Mouse (Mus musculus): Measurements from ENCODE around the gene Maip1. TPM values are rescaled to one million over a fixed set of nuclear protein-coding genes. Genes with fewer than 3 reads are reported as not detected.

Gene Maip1
- 10 to 100 TPM; 10.8 to 10.9 TPM for total RNA-seq (2021)

- peak; percentile 67 for DNase-seq (ENCODE audit: low spot score)
- intact Hi-C loops (cut with DNase I), result no loop called here
Observed at GRCm38 (mm10) chr1:57406187-57407151, at the start of gene Maip1, which contains the start of gene Tyw5. Gene Maip1 (plus strand): TSS chr1:57406328. Gene Tyw5 (minus strand): TSS chr1:57407101.

DNA sequence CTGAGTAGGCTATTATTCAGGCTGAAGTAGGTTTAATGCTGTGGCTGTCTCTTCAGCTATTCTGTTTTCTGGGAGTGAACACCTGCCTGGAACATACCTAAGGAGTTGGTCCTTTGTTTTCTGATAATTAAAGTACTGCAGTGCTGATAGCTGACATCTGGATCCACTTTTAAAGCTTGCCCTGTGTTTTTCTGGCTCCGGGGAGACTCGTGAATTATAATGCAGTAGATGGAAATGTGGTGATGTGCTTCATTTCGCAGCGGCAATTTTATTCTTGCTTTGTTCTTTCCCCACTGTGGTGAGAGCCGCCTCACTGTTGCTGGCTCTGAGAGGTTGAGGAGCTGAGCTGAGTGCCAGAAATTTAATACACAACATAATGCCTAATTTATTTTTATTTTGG, 47.6 kb upstream of the Maip1 start:
- no peak for DNase-seq (ENCODE audit: low spot score)
- intact Hi-C loops (cut with DNase I), result no loop called here

DNA sequence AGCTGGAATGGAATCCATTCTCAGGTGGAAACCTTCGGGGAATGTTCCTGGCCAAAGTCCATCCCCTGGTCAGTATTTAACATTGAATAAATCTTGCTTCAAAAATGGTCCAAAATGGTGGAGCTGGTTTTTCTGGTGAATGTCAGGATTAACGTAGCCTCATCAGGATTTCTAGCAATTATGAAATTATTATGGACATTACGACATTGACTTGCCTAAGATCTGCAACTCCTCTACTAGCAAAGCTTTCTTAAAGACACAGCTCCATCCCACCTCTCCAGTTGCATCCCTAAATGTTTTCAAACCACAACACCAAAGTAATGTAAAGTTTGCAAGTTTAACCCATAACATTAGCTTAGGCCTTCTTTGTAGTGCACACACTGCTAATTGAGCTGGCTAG, 38.7 kb upstream of the Maip1 start:
- intact Hi-C loops (cut with DNase I), result no loop called here
- DNase-seq (ENCODE audit: low spot score), result no peak

DNA sequence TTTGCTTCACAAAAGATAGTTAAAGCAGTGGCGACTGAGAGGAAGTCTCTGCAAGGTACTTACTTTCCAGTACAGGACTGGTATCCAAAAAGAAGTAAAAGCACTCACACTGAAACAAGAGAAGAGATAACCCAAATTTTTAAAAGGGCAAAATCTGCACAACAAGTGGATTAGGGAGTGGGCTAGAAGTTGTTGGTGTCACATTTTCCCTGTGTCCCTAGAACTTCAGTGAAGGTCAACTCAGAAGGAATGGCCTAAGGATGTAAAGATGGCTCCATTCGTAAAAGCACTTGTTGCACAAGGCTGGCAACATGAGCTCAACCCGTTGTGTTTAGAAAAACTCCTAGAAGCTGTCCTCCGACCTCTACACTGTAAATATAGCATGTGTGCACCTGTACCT, 37.0 kb upstream of the Maip1 start:
- DNase-seq (ENCODE audit: low spot score), result no peak
- intact Hi-C loops (cut with DNase I), result no loop called here

DNA sequence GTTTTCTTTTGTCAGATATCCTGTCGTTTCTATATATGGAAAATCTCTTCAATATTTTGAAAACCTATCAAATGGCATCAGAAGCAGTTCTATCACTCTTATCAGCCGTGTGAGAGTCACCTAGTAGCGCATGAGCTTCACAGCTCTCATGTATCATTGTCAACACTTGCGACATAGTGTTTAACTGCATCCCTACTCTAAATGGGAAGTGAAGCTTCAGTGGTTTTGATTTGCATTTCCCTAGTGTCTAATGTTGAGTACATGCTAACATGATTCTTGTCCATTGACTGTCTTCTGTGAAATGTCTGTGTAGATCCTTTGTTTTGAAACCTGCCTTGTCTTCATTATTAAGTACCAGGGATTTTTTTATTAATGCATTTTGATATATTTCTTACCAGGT, 35.7 kb upstream of the Maip1 start:
- no peak for DNase-seq (ENCODE audit: low spot score)
- intact Hi-C loops (cut with DNase I), result no loop called here

DNA sequence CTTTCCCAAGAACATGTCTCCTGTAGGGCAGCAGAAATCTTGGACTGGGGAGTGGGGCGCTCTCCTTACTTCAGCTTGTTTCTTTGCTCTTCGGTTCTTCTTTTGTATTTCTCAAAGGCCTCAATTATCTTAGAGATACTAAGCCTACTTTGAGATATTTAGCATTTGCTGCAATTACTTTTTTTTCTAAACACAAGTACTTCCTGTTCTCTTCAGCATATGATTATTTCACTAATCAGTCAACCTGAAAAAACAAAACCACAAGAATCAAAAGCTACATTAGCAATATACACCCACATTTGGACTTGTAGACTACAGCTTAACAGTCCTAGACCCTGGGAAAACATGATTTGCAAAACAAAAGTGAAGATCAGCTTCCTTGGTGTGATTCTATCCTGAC, 30.9 kb upstream of the Maip1 start:
- no peak for DNase-seq (ENCODE audit: low spot score)
- intact Hi-C loops (cut with DNase I), result no loop called here

DNA sequence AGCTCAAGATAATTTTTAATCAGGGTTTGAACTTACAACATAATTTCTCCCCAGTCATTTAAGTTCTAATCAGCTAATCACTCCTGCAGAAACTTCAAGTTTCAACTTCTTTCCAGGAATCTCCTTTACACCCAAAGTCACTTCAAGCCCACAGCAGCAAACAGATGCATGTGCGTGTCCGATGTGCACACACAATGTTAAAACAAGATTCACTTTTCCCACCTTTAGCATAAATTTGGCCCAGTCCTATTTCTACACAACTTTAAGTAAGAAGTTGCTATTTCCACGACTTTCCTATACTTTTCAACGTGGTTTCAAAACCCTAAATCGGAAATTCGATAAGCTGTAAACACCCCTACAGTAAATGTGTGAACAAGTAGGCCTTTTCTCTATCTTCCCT, 29.3 kb upstream of the Maip1 start:
- DNase-seq (ENCODE audit: low spot score), result no peak
- intact Hi-C loops (cut with DNase I), result no loop called here

GRCm38 (mm10) chr1:57377376-57378341, 28.5 kb upstream of the Maip1 start, which contains the start of gene 1700066M21Rik:
Gene 1700066M21Rik (plus strand): TSS chr1:57377620.
- intact Hi-C loops (cut with DNase I), result no loop called here
- DNase-seq (ENCODE audit: low spot score), result peak; percentile 88

GRCm38 (mm10) chr1:57386519-57386918, 19.6 kb upstream of the Maip1 start:
- DNase-seq (ENCODE audit: low spot score), result no peak
- intact Hi-C loops (cut with DNase I), result no loop called here

DNA sequence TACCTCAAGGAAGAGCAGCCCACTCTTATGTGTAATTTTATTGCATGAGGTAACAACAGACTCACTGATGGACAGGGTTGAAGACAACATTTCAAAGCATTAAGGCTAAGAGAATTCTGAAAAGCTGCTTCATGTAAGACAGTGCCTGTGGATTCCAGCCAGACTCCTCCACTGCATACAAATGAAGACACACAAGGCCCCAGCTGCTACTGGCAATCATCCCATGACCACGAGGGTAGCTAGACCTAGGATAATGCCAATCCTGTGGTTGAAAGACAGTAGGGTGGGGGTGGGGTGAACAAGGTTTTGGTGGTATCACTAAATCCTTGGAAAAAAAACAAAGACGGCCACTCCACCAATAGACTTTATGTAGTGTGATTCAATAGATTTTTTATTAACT, 18.3 kb upstream of the Maip1 start:
- DNase-seq (ENCODE audit: low spot score), result no peak
- intact Hi-C loops (cut with DNase I), result no loop called here

GRCm38 (mm10) chr1:57388402-57389155, 17.5 kb upstream of the Maip1 start:
- intact Hi-C loops (cut with DNase I), result no loop called here
- DNase-seq (ENCODE audit: low spot score), result no peak

DNA sequence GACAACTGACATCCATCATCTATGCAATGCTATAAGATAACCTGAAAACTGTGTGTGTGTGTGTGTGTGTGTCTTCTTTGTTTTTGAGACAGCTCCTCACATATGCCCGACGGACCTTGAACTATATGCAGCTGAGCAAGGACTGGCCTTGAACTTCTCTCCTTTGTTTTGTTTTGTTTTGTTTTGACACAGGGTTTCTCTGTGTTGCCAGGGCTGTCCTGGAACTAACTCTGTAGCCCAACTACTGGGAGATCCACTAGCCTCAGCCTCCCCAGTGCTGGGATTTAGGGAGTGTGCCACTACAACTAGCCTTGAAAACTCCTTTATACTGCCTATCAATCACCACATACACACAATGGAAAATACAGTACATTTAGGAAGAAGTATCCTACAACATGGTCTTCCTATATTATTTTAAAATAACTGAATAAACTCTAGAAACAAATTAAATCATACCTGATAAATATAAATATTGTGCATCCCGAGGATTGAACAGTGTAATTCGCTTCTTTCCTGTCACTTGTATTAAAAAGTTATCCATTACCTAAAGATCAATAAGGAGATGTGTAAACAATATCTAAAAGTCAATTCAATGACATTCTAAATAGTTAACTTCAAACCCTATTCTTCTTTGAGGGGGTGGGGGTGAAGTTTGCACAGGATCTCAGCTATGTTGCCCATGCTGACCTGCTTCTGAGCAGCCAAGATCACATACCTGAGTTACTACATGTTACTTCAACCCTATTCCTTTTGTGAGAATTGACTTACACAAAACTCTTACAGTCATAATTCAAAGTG, 14.9 kb upstream of the Maip1 start:
- no peak for DNase-seq (ENCODE audit: low spot score)
- intact Hi-C loops (cut with DNase I), result loop anchor here (5.0 kb wide), 1 partner anchor 1504 kb away; no protein-coding TSS in a partner anchor

- intact Hi-C loops (cut with DNase I), result loop anchor here (5.0 kb wide), 1 partner anchor 1505 kb away; no protein-coding TSS in a partner anchor
- DNase-seq (ENCODE audit: low spot score), result no peak
Observed at GRCm38 (mm10) chr1:57392417-57392816, 13.7 kb upstream of the Maip1 start.

- DNase-seq (ENCODE audit: low spot score), result no peak
- intact Hi-C loops (cut with DNase I), result loop anchor here (5.0 kb wide), 1 partner anchor 1507 kb away; no protein-coding TSS in a partner anchor
Observed at GRCm38 (mm10) chr1:57394051-57394450, 12.1 kb upstream of the Maip1 start.

DNA sequence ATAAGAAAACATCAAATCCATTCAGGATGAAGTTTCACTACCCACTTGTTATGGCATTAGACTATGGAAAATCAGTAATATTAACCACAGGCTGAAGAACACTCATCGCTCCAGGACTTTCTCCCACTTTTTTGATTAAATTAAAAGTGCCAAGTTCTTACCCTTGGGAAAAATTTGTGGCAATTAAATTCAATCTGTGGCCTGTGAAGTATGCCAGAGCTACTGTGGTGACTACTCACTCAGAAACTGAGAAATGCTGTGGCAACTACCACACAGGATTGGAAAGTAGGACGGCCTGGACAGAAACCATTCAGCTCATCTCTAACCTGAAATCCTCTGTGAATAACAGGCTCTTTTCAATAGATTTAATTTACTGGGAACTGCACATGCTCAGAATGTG, 5.8 kb upstream of the Maip1 start:
- intact Hi-C loops (cut with DNase I), result no loop called here
- DNase-seq (ENCODE audit: low spot score), result no peak

GRCm38 (mm10) chr1:57400877-57401276, 5.3 kb upstream of the Maip1 start:
- intact Hi-C loops (cut with DNase I), result no loop called here
- DNase-seq (ENCODE audit: low spot score), result no peak

- intact Hi-C loops (cut with DNase I), result no loop called here
- DNase-seq (ENCODE audit: low spot score), result no peak
Observed at GRCm38 (mm10) chr1:57402116-57402515, 4.0 kb upstream of the Maip1 start.

DNA sequence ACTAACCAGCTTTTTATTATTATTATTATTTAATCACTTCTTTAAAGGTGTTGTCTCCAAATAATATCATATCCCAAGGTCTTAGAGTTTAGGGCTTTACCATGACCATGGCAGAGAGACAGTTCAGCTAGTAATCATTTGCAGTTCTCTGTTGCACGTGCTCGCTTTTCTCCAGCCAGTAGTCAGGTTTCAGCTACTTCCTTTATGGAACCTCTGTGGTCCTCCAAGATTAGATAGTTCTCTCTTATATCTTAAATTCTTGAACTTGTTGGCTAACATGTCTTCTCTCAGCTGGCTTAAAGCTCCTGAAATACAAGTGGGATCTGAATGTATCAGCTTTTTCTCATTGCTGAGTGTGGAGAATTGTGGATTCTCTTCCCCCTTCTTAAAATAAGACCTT, 2.9 kb downstream of the Maip1 start:
- DNase-seq (ENCODE audit: low spot score), result no peak
- intact Hi-C loops (cut with DNase I), result no loop called here

GRCm38 (mm10) chr1:57413397-57413796, 7.3 kb downstream of the Maip1 start:
- no peak for DNase-seq (ENCODE audit: low spot score)
- intact Hi-C loops (cut with DNase I), result no loop called here

Measured in heart, postnatal 25 days (tissue).